Mouse (Mus musculus): Measurements from ENCODE around the gene Nell2.

Gene Nell2

DNA sequence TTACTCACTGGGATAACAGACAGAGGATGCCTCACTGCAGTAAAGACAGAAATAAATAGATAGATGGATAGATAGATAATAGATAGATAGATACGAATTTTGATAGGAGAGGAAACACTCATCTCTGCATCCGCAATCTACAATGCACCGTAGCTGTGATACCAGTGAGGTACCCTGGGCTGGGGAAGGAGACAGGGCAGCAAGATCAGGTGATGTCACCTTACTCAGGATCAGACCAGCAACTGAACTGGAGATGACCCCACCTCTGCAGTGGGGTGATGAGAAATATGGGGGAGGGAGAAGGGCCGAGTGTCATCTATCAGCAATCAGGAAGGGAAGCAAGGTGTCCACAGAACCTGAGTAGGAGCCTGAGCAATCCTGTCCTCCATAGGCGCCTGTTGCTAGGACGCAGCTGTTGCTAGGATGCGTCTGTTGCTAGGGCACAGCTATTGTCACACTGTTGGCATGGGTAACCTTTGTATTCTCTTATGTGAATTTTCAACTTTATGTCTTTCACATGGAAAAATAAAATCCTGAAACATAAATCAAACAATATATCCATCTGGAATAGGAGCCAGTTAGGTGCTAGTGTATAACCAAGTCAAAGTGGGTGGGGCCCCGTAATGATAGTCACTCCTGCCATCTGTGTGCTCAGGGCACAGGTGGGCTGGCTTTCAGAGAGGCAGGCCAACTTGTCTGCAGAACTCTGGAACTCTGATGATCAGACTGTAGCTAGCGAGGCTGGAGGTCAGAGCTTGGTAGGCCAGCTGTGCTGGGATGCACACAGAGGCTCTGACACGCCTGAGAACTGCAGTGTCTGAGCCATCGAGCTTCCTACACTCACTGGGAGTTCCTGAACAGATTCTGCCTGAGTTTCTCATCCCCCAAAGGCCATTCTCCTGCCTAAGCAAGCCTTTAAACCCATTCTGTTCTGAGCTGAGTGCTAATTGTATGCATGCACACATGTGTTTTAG, 193.7 kb downstream of the Nell2 start:
- no peak for DNase-seq (ENCODE audit: low spot score)

DNA sequence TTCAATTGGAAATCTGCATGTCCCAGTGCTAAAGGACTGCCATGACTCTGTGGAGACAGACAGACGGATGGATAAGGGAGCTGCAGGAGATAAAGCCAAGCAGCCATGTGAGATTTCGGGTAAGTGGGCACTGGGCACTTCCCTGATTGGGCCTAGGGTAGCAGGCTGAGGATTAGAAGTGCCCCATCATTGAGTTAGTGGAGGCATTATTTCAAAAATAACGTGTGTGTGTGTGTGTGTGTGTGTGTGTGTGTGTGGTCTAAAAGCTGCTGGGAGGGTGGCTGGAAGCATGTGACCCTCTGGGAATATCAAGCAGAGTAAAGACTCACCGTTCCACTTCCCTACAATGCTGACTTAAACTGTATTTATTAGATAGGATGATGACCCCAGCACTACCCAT, 195.1 kb downstream of the Nell2 start:
- no peak for DNase-seq (ENCODE audit: low spot score)

DNA sequence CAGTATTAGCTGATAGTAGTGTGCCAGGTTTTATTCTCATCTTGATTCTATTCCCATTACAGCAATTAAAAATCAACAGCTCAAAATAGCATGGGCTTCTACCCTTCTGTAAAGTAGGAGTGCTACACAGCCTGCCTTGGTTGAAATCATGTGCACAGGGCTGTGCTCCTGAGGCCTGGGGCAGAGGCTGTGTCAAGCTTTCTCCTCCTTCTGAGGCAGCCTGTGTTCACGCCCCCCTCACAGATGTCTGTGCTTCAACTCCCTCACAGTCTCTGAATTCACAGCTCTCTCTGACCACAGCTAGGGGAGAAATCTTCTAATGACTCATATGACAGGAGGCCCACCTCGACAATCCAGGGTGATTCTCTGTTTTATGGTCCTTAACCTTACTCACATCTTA, 197.4 kb downstream of the Nell2 start:
- DNase-seq (ENCODE audit: low spot score): no peak

DNA sequence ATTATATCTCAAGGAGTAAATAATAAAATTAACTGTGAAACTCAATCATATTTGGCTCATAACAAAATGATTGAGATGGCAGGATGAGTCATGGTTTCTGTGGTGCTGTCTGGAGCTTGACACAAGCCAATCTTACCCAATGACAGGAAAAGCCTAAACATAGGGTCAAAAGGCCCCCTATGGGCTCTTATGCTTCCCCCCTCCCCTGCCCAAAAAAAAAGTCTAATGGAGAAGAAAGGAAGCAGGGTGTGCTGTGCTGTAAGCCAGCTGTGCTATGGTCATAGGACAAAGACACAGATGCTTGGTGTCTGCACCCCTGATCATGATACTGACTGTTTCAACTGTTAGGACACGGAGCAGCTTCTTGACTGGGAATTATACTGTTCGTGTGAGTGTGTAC, 205.6 kb downstream of the Nell2 start:
- DNase-seq (ENCODE audit: low spot score): no peak

DNA sequence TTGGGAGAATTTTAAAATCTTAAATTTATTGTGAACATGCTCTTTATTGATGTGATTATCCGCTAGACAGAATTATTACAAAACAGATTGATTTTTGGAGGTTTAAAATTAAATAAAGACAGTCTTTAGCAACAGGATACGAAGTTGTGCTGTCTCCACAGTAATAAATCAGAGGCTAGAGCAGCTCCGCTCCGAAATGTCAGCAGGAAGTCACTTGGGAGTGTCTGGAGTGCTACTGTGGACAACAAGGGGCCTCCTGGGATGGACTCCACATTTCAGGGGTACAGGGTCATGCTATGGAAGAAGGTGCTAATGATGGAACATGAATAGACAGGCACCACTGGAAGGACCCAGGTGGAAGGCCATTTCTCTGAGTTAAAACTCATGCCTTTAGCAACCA, 211.7 kb downstream of the Nell2 start:
- no peak for DNase-seq (ENCODE audit: low spot score)

DNA sequence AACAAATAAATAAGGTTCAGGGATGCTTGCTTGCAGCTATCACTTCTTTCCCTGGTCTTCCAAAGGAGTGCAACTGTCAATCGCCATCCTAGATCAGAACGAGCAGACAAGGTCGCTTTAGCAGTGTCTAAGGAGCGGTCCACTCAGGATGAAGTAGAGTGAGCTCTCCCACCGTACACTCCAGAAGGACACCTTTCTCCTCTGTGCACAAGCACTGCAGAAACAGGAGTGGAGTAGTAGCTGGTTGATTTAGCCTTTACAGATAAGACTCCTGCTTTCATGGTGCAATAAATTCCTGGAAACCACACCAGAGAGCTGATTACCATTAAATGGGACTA, 213.6 kb downstream of the Nell2 start:
- DNase-seq (ENCODE audit: low spot score): no peak

DNA sequence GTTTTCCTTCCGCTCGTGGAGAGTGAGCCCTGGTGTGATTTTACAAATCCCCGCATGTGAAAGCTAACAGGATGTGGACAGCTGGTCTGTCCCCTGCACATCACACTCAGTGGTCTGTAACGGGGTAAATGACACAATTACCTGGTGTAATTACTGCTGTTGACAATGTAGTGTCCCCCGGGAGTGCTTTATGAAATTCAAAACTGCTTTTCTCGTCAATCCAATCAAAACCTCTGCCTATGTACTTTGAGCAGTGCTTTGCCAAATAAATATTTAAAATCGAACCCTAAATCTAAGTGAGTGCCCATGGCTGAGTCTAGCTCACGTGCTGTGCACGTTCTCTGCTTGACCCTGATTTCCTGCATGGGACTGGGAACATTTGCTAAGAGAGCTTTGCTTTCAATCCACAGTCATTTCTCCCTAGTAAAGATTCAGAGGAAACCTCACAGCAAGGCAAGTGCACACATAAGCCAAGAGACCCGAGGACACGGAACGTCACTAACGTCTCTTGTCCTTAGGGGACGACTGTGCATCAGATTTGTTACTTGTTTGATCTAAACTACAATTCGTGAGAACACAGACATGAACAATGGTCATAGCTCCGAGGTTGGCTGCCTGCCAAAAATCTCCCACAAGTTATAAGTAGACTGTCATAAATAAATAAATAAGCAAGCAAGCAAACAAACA, 214.1 kb downstream of the Nell2 start:
- no peak for DNase-seq (ENCODE audit: low spot score)

DNA sequence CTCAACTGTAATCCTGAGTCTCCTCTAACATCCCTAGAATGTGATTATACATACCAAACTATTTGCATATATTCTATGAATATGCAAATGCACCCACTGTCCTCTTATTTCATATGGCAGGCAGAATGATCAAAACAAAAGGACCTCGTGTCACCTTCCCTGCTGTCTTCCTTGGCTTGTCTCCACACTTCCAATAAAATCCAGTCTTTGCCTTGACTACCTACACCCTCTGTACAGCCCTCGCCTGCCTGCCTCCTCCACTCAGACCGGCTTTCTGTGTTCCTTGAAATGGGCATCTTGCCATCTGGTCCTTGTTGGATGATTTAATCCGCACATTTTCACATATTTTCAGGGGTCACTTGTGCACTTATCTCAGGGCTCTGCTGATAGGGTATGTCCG, 215.1 kb downstream of the Nell2 start:
- no peak for DNase-seq (ENCODE audit: low spot score)

DNA sequence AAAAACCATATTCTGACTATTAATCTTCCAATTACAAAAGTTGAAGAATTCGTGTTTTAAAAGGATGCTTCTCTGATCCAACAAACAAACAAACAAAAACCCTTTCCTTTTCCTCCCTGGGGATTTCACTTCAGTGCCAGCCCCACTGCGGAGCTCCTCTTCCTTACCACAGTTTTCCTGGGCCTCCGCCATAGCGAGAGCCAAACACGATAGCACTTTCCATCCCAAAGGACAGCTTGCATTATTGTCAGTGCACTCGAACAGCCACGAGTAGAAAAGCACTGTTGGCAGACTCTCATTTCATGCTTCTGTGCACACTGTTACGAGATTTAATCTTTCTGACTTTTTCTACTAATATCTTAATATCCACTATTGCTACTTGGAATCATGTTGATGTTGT, 224.3 kb downstream of the Nell2 start:
- no peak for DNase-seq (ENCODE audit: low spot score)

DNA sequence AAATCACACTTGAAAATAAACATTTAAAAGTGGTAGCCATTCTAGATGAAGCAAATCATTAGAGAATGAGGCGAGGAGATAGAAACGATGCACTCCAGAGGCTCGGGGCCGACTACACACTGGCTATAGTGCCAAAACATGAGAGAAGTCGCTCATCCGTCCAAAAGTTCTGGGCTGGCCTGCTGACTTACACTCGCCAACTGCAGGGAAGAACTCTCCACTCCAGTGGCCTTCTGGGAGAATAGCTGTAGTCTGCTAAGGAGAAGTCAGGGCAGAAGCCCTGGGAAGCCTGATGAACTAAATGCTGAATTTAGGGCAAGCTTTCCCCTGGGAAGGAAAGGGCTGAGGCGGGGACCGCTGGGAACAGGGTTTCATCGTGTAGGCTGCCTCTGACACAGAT, 231.8 kb downstream of the Nell2 start:
- DNase-seq (ENCODE audit: low spot score): no peak

DNA sequence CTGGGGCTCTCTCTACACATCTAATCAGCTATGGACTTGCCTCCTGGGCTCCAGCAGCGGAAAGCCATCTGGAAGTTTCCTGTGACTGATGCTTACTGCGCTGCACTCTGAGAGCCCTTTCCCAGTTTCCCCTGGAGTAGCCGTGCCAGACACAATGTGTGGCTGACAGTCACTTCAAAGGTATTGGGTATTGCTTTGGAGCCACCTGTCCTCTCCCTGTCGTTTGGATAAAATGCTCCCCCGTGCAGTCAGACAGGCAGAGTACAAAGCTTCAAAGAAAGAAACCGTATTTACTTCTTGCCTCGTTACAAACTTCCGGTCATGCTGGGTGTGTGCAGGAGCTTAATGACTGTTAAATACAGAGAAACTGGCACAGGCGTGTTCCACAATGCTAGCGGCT, 239.3 kb downstream of the Nell2 start:
- no peak for DNase-seq (ENCODE audit: low spot score)

DNA sequence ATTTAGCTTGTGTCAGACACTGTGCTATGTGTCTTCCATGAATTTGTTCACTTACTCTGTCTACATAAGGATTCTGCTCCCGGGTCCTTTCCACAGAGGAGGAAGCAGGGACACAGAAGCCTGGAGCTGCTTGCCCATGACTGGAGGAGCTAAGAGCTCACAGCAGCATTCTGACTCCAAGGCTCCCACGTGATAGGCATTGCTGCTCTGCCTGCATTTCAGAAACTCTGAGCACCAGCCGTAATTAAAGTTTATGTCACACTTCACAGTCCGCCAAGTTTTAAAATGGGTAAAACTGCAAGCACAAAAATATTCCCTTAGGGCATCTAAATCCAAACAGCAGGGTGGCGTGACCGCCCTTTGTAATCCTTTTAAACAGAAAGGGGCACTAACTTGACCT, 243.2 kb downstream of the Nell2 start:
- DNase-seq (ENCODE audit: low spot score): no peak

DNA sequence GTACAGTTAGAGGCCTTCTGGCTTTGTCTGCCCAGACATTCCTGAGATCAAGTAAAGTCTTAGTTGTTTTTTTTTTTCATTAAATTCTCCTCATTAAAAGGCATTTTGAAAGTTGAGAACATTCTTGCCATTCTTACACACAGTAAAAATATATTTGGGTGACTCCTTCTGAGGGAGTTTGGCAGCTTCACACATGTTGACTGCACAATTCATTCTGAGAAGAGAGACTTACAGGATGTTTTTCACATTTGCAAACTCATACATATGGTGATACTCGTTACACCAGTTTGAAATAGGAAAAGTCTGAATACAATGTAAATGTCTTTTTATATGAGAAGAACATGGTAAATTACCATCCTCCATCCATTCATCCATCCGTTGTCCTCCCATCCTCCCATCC, 247.4 kb downstream of the Nell2 start:
- DNase-seq (ENCODE audit: low spot score): no peak

DNA sequence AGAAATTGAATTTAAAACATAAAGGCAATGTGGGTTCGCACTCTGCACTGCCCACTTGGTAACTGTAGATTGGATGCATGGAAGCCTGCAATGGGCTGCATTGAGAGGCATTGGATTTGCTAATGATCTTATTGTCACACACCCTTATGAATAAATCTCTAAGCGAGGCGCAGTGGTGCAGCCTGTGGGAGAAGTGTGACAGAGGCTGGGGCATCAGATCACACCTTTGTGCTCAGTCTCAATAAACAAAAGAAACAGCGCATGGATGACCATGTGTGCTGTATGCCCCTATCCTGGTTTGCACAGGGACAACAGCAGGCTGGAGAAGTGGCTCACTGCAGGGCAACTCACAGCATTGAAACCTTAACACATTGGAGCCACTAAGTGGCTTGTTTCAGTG, 250.4 kb downstream of the Nell2 start:
- no peak for DNase-seq (ENCODE audit: low spot score)

DNA sequence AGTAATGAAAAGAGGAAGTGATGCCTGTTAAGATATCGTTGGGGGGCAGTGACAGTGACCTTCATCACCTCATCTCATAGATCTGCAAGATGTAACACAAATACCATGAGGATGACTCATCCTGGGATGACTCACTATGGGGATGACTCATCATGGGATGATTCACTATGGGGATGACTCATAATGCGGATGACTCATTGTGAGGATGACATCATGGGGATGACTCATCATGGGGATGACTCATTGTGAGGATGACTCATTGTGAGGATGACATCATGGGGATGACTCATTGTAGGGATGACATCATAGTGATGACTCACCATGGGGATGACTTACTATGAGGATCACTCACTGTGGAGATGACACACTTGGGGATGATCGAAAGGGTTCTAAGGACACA, 251.8 kb downstream of the Nell2 start:
- DNase-seq (ENCODE audit: low spot score): no peak

DNA sequence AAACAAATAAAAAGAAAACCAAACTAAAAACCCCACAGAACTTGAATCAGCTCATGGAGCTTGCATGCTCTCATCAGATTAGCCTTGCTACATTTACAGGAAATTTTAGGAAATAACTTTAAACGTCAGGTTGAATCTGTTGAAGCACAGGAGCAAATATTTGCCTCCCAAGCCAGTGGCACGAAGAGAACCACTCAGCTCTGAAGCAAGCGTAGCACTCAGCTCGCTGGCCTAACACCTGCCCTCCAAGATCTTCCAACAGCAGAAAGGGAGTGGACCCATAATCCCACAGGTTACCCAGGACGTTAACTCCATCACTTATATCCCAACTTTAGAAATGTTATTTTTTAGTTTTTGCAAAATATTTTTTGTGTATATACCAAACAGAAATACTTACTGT, 252.8 kb downstream of the Nell2 start:
- no peak for DNase-seq (ENCODE audit: low spot score)

DNA sequence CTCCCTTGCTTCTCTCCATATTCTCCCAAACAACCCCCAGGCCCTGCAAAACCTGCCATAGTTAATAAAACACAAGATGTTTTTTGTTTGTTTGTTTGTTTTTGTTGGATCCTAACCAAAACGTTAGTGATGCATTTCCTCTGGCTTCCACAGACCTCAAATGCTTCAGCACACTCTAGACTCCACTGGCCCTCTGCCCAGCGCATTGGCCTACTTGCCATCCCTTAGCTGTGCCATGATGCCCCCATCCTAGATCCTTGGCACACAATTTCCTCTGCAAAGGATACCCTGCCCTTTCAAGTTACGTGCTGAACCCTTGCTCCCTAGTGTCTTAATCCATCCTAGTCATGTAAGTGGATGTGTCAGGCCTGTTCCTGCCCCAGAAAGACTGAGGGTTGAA, 255.1 kb downstream of the Nell2 start:
- DNase-seq (ENCODE audit: low spot score): no peak

DNA sequence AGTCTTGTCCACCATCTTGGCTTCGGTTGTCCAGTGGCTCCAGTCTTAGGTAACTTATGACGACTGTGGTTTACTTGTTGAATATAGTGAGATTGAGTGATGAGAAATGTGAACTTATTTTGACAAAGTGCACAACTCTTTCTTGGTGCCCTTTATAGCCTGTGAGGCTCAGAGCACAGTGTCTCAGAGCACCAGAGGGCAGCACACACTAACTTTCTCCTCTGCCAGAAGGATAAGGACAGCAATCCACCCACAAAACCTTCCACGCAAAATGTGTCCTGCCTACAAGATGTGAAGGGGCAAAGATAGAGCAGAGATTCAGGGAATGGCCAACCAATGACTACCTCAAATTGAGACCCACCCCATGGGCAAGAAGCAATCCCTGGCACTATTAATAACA, 256.2 kb downstream of the Nell2 start:
- no peak for DNase-seq (ENCODE audit: low spot score)

DNA sequence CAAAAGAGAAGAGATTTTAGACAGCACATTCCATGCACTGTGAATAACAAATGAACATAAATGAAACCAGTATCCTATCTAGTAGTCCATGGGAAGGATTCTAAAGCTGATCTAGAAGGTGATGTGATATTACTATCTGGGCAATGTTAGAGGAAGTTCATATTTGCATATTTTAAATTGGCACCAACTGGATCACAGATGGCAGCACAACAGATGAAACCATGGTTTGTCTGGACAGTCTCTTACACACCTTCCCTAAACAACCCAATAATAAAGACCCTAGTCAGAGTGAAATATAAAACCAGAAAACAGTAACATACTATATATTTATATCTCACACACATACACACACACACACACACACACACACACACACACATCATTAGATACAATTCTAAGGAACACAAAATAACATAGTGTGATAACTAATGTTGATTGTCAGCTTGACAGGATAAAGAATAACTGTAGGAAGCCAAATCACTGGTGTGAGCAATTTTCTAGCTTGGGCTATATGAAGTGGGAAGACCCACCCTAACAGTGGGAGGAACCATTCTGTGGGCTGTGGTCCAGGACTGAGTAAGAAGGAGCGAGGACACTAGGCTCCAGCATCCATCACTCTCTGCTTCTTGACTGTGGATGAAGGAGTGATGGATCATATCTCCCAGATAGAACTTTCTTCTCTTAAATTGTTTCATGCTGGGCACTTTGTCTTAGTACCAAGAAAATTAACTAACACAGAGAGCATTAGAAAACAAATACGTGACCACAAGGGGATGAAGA, 268.5 kb downstream of the Nell2 start:
- DNase-seq (ENCODE audit: low spot score): no peak

DNA sequence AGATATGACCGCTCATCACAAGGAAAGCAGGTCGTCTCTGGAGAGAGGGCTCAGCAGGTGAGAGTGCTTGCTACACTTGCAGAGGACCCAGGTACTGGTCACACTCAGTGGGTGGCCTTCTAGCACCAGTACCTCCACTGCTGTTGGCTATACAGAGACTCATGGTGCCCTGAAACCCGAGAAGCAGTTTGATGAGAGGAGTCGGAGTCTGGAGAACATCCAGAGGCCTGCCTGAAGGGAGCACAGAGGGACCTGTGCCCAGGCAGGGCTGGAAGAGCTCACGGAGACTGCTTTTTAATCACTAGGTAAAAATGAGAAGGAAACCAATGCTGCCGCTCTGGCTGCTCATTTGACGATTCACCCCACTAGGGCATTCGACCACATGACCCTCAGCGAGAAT, 271.2 kb downstream of the Nell2 start:
- DNase-seq (ENCODE audit: low spot score): no peak

DNA sequence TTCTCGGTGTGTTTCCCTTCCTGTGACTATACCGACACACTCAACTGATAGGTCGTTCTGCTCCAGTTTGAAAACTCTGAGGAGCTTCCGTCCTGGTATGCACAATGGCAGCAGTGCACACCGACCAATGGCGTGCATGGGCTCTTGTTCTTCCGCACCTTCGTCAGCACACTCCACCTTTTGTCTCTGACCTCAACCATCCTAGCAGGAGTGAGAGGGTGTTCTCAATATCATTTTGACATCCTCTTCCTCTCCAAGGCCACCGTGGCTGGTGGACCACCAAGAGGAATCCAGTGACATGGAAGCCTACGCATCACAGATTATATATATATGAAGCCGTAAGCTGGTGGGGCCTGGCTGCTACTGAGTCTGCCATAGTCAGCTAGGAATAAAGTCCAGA, 282.8 kb downstream of the Nell2 start:
- DNase-seq (ENCODE audit: low spot score): no peak

DNA sequence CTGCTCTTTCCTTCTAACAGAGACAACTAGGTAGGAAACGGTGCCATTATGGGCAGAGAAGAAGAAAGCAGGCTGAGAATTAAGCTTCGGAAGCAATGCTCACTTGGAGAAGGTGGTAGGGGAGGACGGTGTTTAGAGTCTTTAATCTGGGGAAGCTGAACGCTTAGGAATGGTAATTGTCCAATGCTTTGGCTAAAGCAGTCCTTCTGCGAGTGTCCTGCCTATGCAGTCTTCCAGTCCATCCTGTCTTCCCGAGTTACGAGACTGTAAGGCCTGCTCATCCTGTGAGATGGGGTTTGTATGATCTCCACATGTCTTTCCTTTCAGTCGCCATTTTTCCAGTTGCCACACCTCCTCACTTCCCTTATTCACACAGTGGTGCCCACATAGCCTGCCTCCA, 284.5 kb downstream of the Nell2 start:
- no peak for DNase-seq (ENCODE audit: low spot score)

DNA sequence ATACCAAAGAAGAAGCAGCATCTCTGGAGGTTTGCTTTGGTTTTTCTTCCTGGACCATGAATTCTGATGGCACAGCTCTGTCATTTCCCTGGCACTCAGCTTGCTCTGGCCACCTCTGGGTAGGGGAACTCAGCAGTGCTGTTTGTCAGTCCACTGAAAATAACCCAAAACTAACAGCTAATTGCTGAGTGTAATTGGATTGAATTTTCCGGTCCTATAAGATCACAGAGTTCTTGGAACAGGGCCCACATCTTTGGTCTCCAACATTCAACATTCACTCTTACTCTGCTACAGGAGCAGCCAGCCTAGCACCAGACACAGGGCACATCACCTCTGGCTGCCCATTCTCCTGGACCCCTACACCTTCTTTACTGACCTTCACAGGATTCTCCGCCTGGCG, 287.2 kb downstream of the Nell2 start:
- no peak for DNase-seq (ENCODE audit: low spot score)
